Mouse (Mus musculus) CD4-positive naive resting alpha-beta T cell, adult 76 days (primary cell): ENCODE data around the gene Gm49336. TPM values are rescaled to one million over a fixed set of nuclear protein-coding genes. Genes with fewer than 3 reads are reported as not detected.

Experiments
- total RNA-seq: library from RNA; stranded (reverse); gene quantifications from one replicate; pipeline ENCODE4 v1.2.4, GENCODE M21; 2023

Gene Gm49336
- 71.5 TPM for total RNA-seq

DNA sequence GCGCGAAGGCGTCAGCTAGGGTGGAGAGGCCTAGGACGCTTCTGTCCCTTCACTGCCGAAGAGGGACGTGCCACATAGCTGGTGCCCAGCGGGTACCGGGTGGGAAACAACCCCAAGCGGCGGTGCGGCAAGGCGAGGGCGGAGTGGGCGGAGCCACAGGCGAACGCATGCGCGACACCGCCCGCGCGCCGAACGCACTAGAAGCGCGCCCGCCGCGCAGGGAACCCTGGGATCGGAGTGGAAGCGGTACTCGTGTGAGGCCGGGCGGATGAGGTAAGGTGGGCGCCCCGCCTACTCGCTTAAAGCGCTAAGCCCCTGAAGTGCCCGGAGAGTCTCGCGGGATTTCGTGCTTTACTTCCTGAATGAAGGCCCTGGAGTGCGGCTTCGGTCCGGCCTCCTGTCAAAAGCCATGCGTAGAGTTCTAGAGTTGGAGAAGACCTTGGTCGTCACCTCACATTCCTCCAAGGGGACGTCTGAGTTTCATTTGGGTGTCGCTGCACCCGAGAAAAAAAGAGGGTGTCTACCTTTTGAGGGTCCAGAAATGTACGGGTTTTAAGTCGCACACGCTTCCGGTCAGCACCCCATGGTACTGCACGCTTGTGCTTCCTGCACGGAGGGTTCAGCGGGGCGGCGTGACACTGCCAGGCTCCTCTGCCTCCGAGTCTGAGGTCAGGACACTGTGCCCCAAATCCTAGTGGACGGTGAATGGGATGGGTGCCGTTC lies at the start of gene Gm49336, which contains the start of gene Nupl1:
Gm49336 (minus strand) TSS at position 227 of the 723 bp plus-strand sequence.
Nupl1 (minus strand) TSS at position 151 of the 723 bp plus-strand sequence.

DNA sequence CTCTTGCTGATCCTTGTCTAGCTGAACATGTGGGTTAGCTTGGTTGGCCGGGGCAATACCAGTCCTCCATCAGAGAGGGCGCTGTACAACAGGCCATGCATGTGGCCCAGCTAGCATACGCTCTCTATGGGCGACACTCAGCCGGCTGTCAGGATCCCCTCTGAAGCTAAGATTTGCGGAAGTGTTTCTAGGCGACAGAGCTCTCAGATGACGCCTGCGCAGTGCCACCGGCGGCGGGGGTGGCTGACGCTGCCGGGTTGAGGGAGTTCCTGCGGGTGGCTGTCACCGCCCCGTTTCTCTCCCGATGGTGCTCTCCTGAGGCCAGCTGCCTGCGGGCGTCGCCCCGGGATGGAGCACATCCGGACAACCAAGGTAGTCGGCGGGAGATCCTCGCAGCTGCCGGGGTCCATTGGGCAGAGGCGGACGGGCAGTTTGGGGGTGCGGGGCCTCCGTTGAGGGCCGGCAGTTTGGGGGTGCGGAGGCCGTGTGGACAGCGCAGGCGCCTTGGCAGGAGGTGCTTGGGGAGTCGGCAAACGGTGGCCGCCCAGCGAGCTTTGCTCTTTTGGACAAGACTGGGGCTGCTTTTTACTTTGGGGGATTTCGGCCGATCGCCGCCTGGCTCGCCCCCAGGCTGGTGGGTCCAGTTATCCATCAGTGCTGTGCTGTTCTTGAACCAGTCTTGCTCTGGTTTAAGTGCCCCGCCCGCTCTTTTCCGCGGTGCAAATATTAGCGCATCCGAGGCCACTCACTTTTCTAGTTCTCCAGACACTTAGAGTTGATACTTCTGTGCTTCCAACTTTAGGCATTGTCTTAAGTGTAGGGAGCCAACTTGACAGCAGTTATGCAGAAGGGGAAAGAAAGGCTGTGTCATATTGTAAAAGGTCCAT lies 13.9 kb upstream of the Gm49336 start, which contains the start of gene Mtmr6:
Mtmr6 (plus strand) TSS at position 239 of the 887 bp plus-strand sequence.

DNA sequence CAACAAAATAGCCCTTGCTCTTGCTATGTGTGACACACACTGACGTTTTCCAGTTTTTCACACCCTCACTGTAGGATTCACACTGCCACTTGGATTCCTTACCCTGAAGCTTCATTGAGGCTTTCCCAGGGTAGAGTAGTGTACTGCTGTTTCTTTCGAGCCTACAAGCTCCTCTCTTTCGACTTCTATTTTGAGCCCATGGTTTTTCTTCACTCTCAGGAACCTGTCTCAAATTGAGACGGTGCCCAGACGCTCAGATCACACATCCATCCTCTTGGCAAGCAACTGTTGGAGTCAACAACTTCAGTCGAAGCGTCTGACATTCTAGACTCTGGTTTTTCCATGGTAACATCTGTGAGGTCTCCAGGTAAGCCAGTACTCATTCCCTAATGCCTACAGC lies 54.4 kb downstream of the Gm49336 start, which contains the start of gene Atp8a2:
Atp8a2 (minus strand) TSS at position 296 of the 400 bp plus-strand sequence.

Other genes with a start within 250 kb of the Gm49336 start
- 4.3 TPM for gene Atp8a2, start 54.3 kb downstream of the Gm49336 start, total RNA-seq
- not detected for gene Nupl1, start 76 bp downstream of the Gm49336 start, total RNA-seq
- gene Mtmr6, start 13.7 kb upstream of the Gm49336 start, total RNA-seq = 46.4 TPM
- gene Amer2, start 121.8 kb upstream of the Gm49336 start, total RNA-seq = not detected